In the genomic region with DNA sequence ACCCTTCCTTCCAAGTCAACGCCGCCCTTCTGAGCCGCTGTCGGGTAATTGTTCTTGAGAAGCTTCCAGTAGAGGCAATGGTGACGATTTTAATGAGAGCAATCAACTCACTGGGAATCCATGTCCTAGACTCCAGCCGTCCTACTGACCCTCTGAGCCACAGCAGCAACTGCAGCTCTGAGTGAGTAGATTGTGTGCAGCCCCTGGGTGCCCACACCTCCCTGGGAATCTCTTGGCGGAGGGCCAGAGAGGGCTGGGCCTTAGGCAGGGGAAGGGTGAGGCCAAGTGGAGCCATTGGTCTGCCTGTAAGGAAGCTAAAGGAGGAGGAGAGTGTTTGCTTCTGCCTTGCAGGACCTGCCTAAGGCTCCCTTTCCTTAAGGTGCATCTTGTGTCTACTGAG, we compare ENCODE assay signal across 17 mouse cellular contexts. TPM values are rescaled to one million over a fixed set of nuclear protein-coding genes. Genes with fewer than 3 reads are reported as not detected.
DNase-seq lines count a peak whose midpoint lies in the region; ATAC-seq and TF ChIP-seq lines count a peak whose summit lies in the region.
"Had no signal": no experiment of that assay in that cellular context is flagged by ENCODE, and none has a peak within 500 bp of the region (broad histone marks: within the 10 kb centered on the region; RNA-seq: fewer than 3 reads in every experiment).

No protein-coding gene starts in this region.

- DNase-seq in cerebellum, adult 11-12 months = peak; percentile 15
- no peak for DNase-seq in cerebellum, adult 8-10 months
- DNase-seq in lung, embryonic 14.5 days = peak; percentile 27
- no peak for DNase-seq in lung, postnatal 36 days
- peak; percentile 18 for DNase-seq in brain, adult 2 months (ENCODE audit: low read depth, low spot score)
- no peak for DNase-seq in spleen, postnatal 14 days (ENCODE audit: low spot score in 2 of 2)
- DNase-seq: B cell, adult 2 months; heart, postnatal 36 days; thymus, postnatal 36 days had no signal

- no peak for TF ChIP-seq CTCF in lung, embryonic 14.5 days (IDR thresholded peaks at IDR 0.05; ENCODE audit: low read depth)

- 58% methylated on average over 7 of the region's 7 CpGs for WGBS in heart, embryonic 13.5 days
- 77% methylated on average over 7 of the region's 7 CpGs for WGBS in heart, embryonic 11.5 days (ENCODE audit: insufficient replicate concordance)
- 84% methylated on average over 7 of the region's 7 CpGs for WGBS in lung, embryonic 14.5 days

- no peak for ATAC-seq in heart, embryonic 13.5 days (ENCODE audit: extremely low read depth, insufficient number of reproducible peaks, low FRiP score, low TSS enrichment)
- ATAC-seq in heart, embryonic 11.5 days (replicated peaks; ENCODE audit: insufficient number of reproducible peaks, low FRiP score, low TSS enrichment) = no peak
- ATAC-seq in lung, embryonic 14.5 days (ENCODE audit: insufficient read depth) = no peak
- ATAC-seq: activated CD4-positive, CD25-positive, alpha-beta regulatory T cell, adult 4 months had no signal

- H3K27me3 ChIP-seq in heart, embryonic 13.5 days (replicated peaks) = no peaks in the 10 kb centered on the region
- H3K27me3 ChIP-seq in heart, embryonic 11.5 days (ENCODE audit: control insufficient read depth, insufficient read depth, low read length) = no peaks in the 10 kb centered on the region
- no peaks in the 10 kb centered on the region for H3K27me3 ChIP-seq in lung, embryonic 14.5 days (ENCODE audit: insufficient read depth, low read length)

- no peaks in the 10 kb centered on the region for H3K9me3 ChIP-seq in heart, embryonic 13.5 days
- no peaks in the 10 kb centered on the region for H3K9me3 ChIP-seq in heart, embryonic 11.5 days (replicated peaks; ENCODE audit: control insufficient read depth, low read length)
- no peaks in the 10 kb centered on the region for H3K9me3 ChIP-seq in lung, embryonic 14.5 days (ENCODE audit: low read depth, low read length)
- H3K9me3 ChIP-seq: G1E had no signal

- peaks cover 63% of the 10 kb centered on the region for H3K36me3 ChIP-seq in heart, embryonic 13.5 days
- peaks cover 6% of the 10 kb centered on the region for H3K36me3 ChIP-seq in heart, embryonic 11.5 days (ENCODE audit: control insufficient read depth, insufficient read depth, low read length)
- H3K36me3 ChIP-seq in lung, embryonic 14.5 days (ENCODE audit: insufficient read depth) = peaks cover 33% of the 10 kb centered on the region

- H3K9ac ChIP-seq in heart, embryonic 13.5 days = no peak overlapping the region
- H3K9ac ChIP-seq in heart, embryonic 11.5 days (ENCODE audit: low read depth, low read length) = no peak overlapping the region
- no peak overlapping the region for H3K9ac ChIP-seq in lung, embryonic 14.5 days

- peak overlapping the region; percentile 31; the same call in 1 of the 2 replicates for H3K27ac ChIP-seq in heart, embryonic 13.5 days (replicated peaks)
- no peak overlapping the region for H3K27ac ChIP-seq in heart, embryonic 11.5 days (ENCODE audit: low read depth, low read length)
- H3K27ac ChIP-seq in lung, embryonic 14.5 days (ENCODE audit: low read depth) = no peak overlapping the region

- no peak overlapping the region for H3K4me2 ChIP-seq in heart, embryonic 13.5 days
- H3K4me2 ChIP-seq in heart, embryonic 11.5 days = no peak overlapping the region
- no peak overlapping the region for H3K4me2 ChIP-seq in lung, embryonic 14.5 days

- peaks cover 36% of the 10 kb centered on the region for H3K4me1 ChIP-seq in heart, embryonic 13.5 days
- peaks cover 19% of the 10 kb centered on the region for H3K4me1 ChIP-seq in heart, embryonic 11.5 days (ENCODE audit: control insufficient read depth, insufficient read depth, low read length)
- H3K4me1 ChIP-seq in lung, embryonic 14.5 days (ENCODE audit: insufficient read depth) = peaks cover 6% of the 10 kb centered on the region; the same call in 1 of the 2 replicates

- no peak overlapping the region for H3K4me3 ChIP-seq in heart, embryonic 13.5 days
- H3K4me3 ChIP-seq in heart, embryonic 11.5 days (ENCODE audit: low read depth, low read length) = no peak overlapping the region
- H3K4me3 ChIP-seq in lung, embryonic 14.5 days (ENCODE audit: low read depth, low read length) = no peak overlapping the region

RNA-seq across cellular contexts. Expression of a gene that starts 4.2 kb away (rescaled TPM):
- polyA plus RNA-seq in heart, embryonic 13.5 days (2015; fragmentation: Nextera tagmentation; extraction: Ambion mirVana) = not detected in 2 replicates
- not detected in 2 replicates for polyA plus RNA-seq in heart, embryonic 11.5 days (2014; fragmentation: Nextera tagmentation; extraction: Ambion mirVana)
- not detected in 2 replicates for polyA plus RNA-seq in lung, embryonic 14.5 days (2014; fragmentation: Nextera tagmentation; extraction: Ambion mirVana)
- polyA plus RNA-seq: activated CD4-positive, CD25-positive, alpha-beta regulatory T cell, adult 4 months; G1E; intestine, embryonic 14.5 days; large intestine, adult 2 months; midbrain, postnatal 0 days; neural tube, embryonic 14.5 days had no signal

RNA-seq across cellular contexts. Expression of a gene that starts 5.0 kb away (rescaled TPM):
- 19.1 and 19.4 TPM in 2 replicates for polyA plus RNA-seq in heart, embryonic 13.5 days (2015; fragmentation: Nextera tagmentation; extraction: Ambion mirVana)
- polyA plus RNA-seq in heart, embryonic 11.5 days (2014; fragmentation: Nextera tagmentation; extraction: Ambion mirVana) = 14.2 and 14.6 TPM in 2 replicates
- polyA plus RNA-seq in lung, embryonic 14.5 days (2014; fragmentation: Nextera tagmentation; extraction: Ambion mirVana) = 20.3 and 22.4 TPM in 2 replicates

RNA-seq across cellular contexts. Expression of a gene that starts 23.1 kb away (rescaled TPM):
- polyA plus RNA-seq in heart, embryonic 13.5 days (2015; fragmentation: Nextera tagmentation; extraction: Ambion mirVana) = 0.28 and 0.45 TPM in 2 replicates
- 0.16 TPM in 1 of 2 replicates, not detected in the other for polyA plus RNA-seq in heart, embryonic 11.5 days (2014; fragmentation: Nextera tagmentation; extraction: Ambion mirVana)
- 0.09 TPM in 1 of 2 replicates, not detected in the other for polyA plus RNA-seq in lung, embryonic 14.5 days (2014; fragmentation: Nextera tagmentation; extraction: Ambion mirVana)
- polyA plus RNA-seq: activated CD4-positive, CD25-positive, alpha-beta regulatory T cell, adult 4 months; G1E; intestine, embryonic 14.5 days had no signal

RNA-seq across cellular contexts. Expression of a gene that starts 44.2 kb away (rescaled TPM):
- 4.8 and 6.3 TPM in 2 replicates for polyA plus RNA-seq in heart, embryonic 13.5 days (2015; fragmentation: Nextera tagmentation; extraction: Ambion mirVana)
- 3.5 and 5.8 TPM in 2 replicates for polyA plus RNA-seq in heart, embryonic 11.5 days (2014; fragmentation: Nextera tagmentation; extraction: Ambion mirVana)
- polyA plus RNA-seq in lung, embryonic 14.5 days (2014; fragmentation: Nextera tagmentation; extraction: Ambion mirVana) = 5.1 and 6.4 TPM in 2 replicates
- polyA plus RNA-seq: G1E had no signal

Comparison
In these comparisons a context has a peak if more than half of its experiments do, and no peak if none do; other contexts are left out.
1. DNase-seq: peak in cerebellum, adult 11-12 months (single experiment), lung, embryonic 14.5 days (single experiment) and brain, adult 2 months (single experiment); none in cerebellum, adult 8-10 months (single experiment), lung, postnatal 36 days (single experiment) and spleen, postnatal 14 days (0 of 2).